Mouse (Mus musculus) MEL (cell line): ENCODE results near the gene Morn1.

Experiments
- BHLHE40 ChIP-seq: IDR thresholded peaks from 2 replicates; pipeline ENCODE4 v1.6.1; 2012; ENCODE audit warnings: low read depth, mild to moderate bottlenecking, inconsistent platforms, low read length, improper control_type of control experiment, borderline replicate concordance
- CHD2 ChIP-seq: IDR thresholded peaks from 2 replicates; pipeline ENCODE4 v1.6.1; 2011; ENCODE audit warnings: low read length, improper control_type of control experiment
- CTCF ChIP-seq, 3 experiments: IDR thresholded peaks in 2 of 3; conservative IDR thresholded peaks in 1 of 3; 2 replicates each; pipeline ENCODE4 v1.5.1; 2011 to 2012; ENCODE audit warnings: low read length in 3 of 3, low read depth in 2 of 3, mild to moderate bottlenecking in 2 of 3, improper control_type of control experiment in 1 of 3, inconsistent platforms in 1 of 3, mixed read lengths in 1 of 3, moderate library complexity in 1 of 3; ENCODE audit not compliant: control insufficient read depth in 1 of 3, insufficient read depth in 1 of 3, poor library complexity in 1 of 3, severe bottlenecking in 1 of 3
- EP300 ChIP-seq, 2 experiments: IDR thresholded peaks; 2 replicates each; pipeline ENCODE4 v1.6.1; 2011; ENCODE audit warnings: improper control_type of control experiment in 2 of 2, low read length in 2 of 2, low read depth in 1 of 2, mild to moderate bottlenecking in 1 of 2
- MAX ChIP-seq: IDR thresholded peaks from 2 replicates; pipeline ENCODE4 v1.6.1; 2011; ENCODE audit warnings: low read length, improper control_type of control experiment
- MXI1 ChIP-seq: IDR thresholded peaks from 2 replicates; pipeline ENCODE4 v1.6.1; 2011; ENCODE audit warnings: mild to moderate bottlenecking, low read depth, low read length, improper control_type of control experiment
- POLR2A ChIP-seq, 2 experiments: IDR thresholded peaks; 2 replicates each; pipeline ENCODE4 v1.6.1; 2011 to 2012; ENCODE audit warnings: low read length in 2 of 2, mild to moderate bottlenecking in 2 of 2, control low read depth in 1 of 2, improper control_type of control experiment in 1 of 2, low read depth in 1 of 2, moderate library complexity in 1 of 2; ENCODE audit not compliant: control insufficient read depth in 1 of 2, insufficient read depth in 1 of 2, poor library complexity in 1 of 2
- POLR2AphosphoS5 ChIP-seq: IDR thresholded peaks from 2 replicates; pipeline ENCODE4 v1.6.1; 2012; ENCODE audit warnings: low read depth, borderline replicate concordance, mild to moderate bottlenecking, inconsistent platforms, low read length, moderate library complexity, mixed read lengths
- RCOR1 ChIP-seq: IDR thresholded peaks from 2 replicates; pipeline ENCODE4 v1.6.1; 2012; ENCODE audit warnings: low read depth, mild to moderate bottlenecking, inconsistent platforms, low read length, improper control_type of control experiment
- SIN3A ChIP-seq: IDR thresholded peaks from 2 replicates; pipeline ENCODE4 v1.6.1; 2012; ENCODE audit warnings: low read length, improper control_type of control experiment, inconsistent platforms
- USF1 ChIP-seq: IDR thresholded peaks from 2 replicates; pipeline ENCODE4 v1.6.1; 2014; ENCODE audit warnings: low read depth, mild to moderate bottlenecking, inconsistent platforms, low read length, improper control_type of control experiment, moderate library complexity
- USF2 ChIP-seq, 2 experiments: IDR thresholded peaks; 2 replicates each; pipeline ENCODE4 v1.6.1; 2011 to 2012; ENCODE audit warnings: improper control_type of control experiment in 2 of 2, low read length in 2 of 2, borderline replicate concordance in 1 of 2, inconsistent platforms in 1 of 2, low read depth in 1 of 2, mild to moderate bottlenecking in 1 of 2; ENCODE audit not compliant: insufficient read depth in 1 of 2

GRCm38 (mm10) chr4:155076677-155077076 lies 9.7 kb upstream of the Morn1 start:
- 0 out of 6 replicates have a peak, but pooled peaks of 1 of the 3 experiments have one; percentile 10 for TF ChIP-seq CTCF (IDR thresholded peaks at IDR 0.05 in 2 of 3, conservative IDR thresholded peaks at IDR 0.05 in 1 of 3; ENCODE audit: control insufficient read depth in 1 of 3, insufficient read depth in 1 of 3, low read depth in 2 of 3, low read length in 3 of 3, poor library complexity in 1 of 3, severe bottlenecking in 1 of 3)
- TF ChIP-seq POLR2A (IDR thresholded peaks at IDR 0.05; ENCODE audit: control insufficient read depth in 1 of 2, insufficient read depth in 1 of 2, low read depth in 1 of 2, low read length in 2 of 2, poor library complexity in 1 of 2): no peak
- TF ChIP-seq EP300 (IDR thresholded peaks at IDR 0.05; ENCODE audit: low read depth in 1 of 2, low read length in 2 of 2): no peak
- TF ChIP-seq BHLHE40: no peak
- no peak for TF ChIP-seq MXI1
- TF ChIP-seq CHD2: no peak
- no peak for TF ChIP-seq USF2 (IDR thresholded peaks at IDR 0.05; ENCODE audit: borderline replicate concordance in 1 of 2, insufficient read depth in 1 of 2, low read depth in 1 of 2, low read length in 2 of 2)
- TF ChIP-seq POLR2AphosphoS5: no peak
- TF ChIP-seq MAX: no peak
- no peak for TF ChIP-seq SIN3A
- TF ChIP-seq USF1: no peak
- TF ChIP-seq RCOR1: no peak
